Mouse (Mus musculus) ES-E14 (cell line): Measurements from ENCODE around the gene Snrpf. TPM values are rescaled to one million over a fixed set of nuclear protein-coding genes. Genes with fewer than 3 reads are reported as not detected.

Source experiments
- DNase-seq: peaks from one replicate; pipeline ENCODE4 v3.0.0-alpha.2; 2013; ENCODE audit warnings: low read depth, low spot score
- H3K27ac ChIP-seq: 2 replicates; pipeline ENCODE4 v1.5.1; 2012; ENCODE audit warnings: low read depth, mild to moderate bottlenecking, low read length, moderate library complexity, mixed read lengths; ENCODE audit not compliant: poor library complexity, insufficient read depth, severe bottlenecking
- H3K36me3 ChIP-seq: 2 replicates; pipeline ENCODE4 v1.6.1; 2012; ENCODE audit warnings: mild to moderate bottlenecking, low read length, moderate library complexity, mixed read lengths; ENCODE audit not compliant: control insufficient read depth, poor library complexity, insufficient read depth, severe bottlenecking
- H3K4me1 ChIP-seq, 2 experiments: fragments of 150-350 bp in 1 of 2; sonication (generic) in 1 of 2; 2 replicates each; pipeline ENCODE4 v1.6.1; 2012; ENCODE audit warnings: low read length in 2 of 2, mild to moderate bottlenecking in 1 of 2, mixed read lengths in 1 of 2; ENCODE audit not compliant: control insufficient read depth in 2 of 2, insufficient read depth in 2 of 2, poor library complexity in 1 of 2
- H3K4me3 ChIP-seq, 2 experiments: fragments of 150-350 bp in 1 of 2; sonication (generic) in 1 of 2; 2 replicates each; pipeline ENCODE4 v1.5.1; 2012; ENCODE audit warnings: low read length in 2 of 2, low read depth in 1 of 2, mild to moderate bottlenecking in 1 of 2, mixed read lengths in 1 of 2; ENCODE audit not compliant: insufficient read depth in 1 of 2, poor library complexity in 1 of 2, severe bottlenecking in 1 of 2
- H3K9ac ChIP-seq: 2 replicates; pipeline ENCODE4 v1.6.1; 2012; ENCODE audit warnings: low read depth, mild to moderate bottlenecking, low read length, mixed read lengths; ENCODE audit not compliant: poor library complexity, insufficient read depth, severe bottlenecking
- H3K9me3 ChIP-seq: fragments of 150-350 bp; sonication (generic); 2 replicates; pipeline ENCODE4 v1.6.1; 2012; ENCODE audit warnings: low read depth, mild to moderate bottlenecking, low read length; ENCODE audit not compliant: control insufficient read depth, insufficient read depth
- CHD2 ChIP-seq: IDR thresholded peaks from 2 replicates; pipeline ENCODE4 v1.6.1; 2014; ENCODE audit warnings: mild to moderate bottlenecking, low read depth, low read length, inconsistent platforms
- HCFC1 ChIP-seq: IDR thresholded peaks from 2 replicates; pipeline ENCODE4 v1.6.1; 2012; ENCODE audit warnings: low read length, inconsistent platforms, borderline replicate concordance; ENCODE audit not compliant: insufficient read depth
- MAFK ChIP-seq: IDR thresholded peaks from 2 replicates; pipeline ENCODE4 v1.6.1; 2014; ENCODE audit warnings: mild to moderate bottlenecking, low read depth, low read length, inconsistent platforms; ENCODE audit not compliant: insufficient read depth
- ZC3H11A ChIP-seq: IDR thresholded peaks from 2 replicates; pipeline ENCODE4 v1.6.1; 2012; ENCODE audit warnings: low read depth, mild to moderate bottlenecking, inconsistent platforms, low read length, borderline replicate concordance
- ZNF384 ChIP-seq: IDR thresholded peaks from 2 replicates; pipeline ENCODE4 v1.6.1; 2012; ENCODE audit warnings: low read depth, low read length, inconsistent platforms
- in situ Hi-C, 2 experiments: fragments of 600-800 bp; cut with MboI; formaldehyde crosslinking; loops; one replicate each; pipeline ENCODE4 v1.15.1; 2025; ENCODE audit warnings: low sequenced_read_pairs in 2 of 2, inconsistent platforms in 1 of 2; ENCODE audit not compliant: unreplicated experiment in 2 of 2
- total RNA-seq: library from RNA; depleted of rRNA; stranded (reverse); fragments of 300-350 nt; gene quantifications from 2 replicates; pipeline ENCODE4 v1.2.3, GENCODE M21; 2012

Gene Snrpf
- total RNA-seq, 1 experiment, result 103 TPM

GRCm38 (mm10) chr10:93603256-93603655, 13.8 kb upstream of the Snrpf start:
- no peak overlapping the region for H3K27ac ChIP-seq
- no peak overlapping the region for H3K4me3 ChIP-seq
- no peak overlapping the region for H3K9ac ChIP-seq
- H3K9me3 ChIP-seq, result no peaks in the 10 kb centered on the region
- H3K4me1 ChIP-seq, result no peaks in the 10 kb centered on the region
- H3K36me3 ChIP-seq, result no peaks in the 10 kb centered on the region
- TF ChIP-seq MAFK, result no peak
- no peak for TF ChIP-seq CHD2
- TF ChIP-seq HCFC1, result no peak
- no peak for TF ChIP-seq ZNF384
- no peak for TF ChIP-seq ZC3H11A
- in situ Hi-C loops, result no loop called here
- no peak for DNase-seq

- H3K4me1 ChIP-seq, result no peaks in the 10 kb centered on the region
- in situ Hi-C loops, result no loop called here
- DNase-seq, result no peak
- H3K9me3 ChIP-seq, result no peaks in the 10 kb centered on the region
- H3K27ac ChIP-seq, result no peak overlapping the region
- no peaks in the 10 kb centered on the region for H3K36me3 ChIP-seq
- H3K4me3 ChIP-seq, result no peak overlapping the region
- H3K9ac ChIP-seq, result no peak overlapping the region
- TF ChIP-seq HCFC1 (no peak), ZC3H11A (no peak), CHD2 (no peak), MAFK (no peak), ZNF384 (no peak)
Observed at GRCm38 (mm10) chr10:93602309-93602708, 12.8 kb upstream of the Snrpf start.

- no peak overlapping the region for H3K27ac ChIP-seq
- TF ChIP-seq ZC3H11A (no peak), CHD2 (no peak), HCFC1 (no peak), MAFK (no peak), ZNF384 (no peak)
- in situ Hi-C loops, result loop anchor here (10.0 to 25.0 kb wide), 2 partner anchors 168 to 534 kb away; no protein-coding TSS in a partner anchor
- H3K36me3 ChIP-seq, result no peaks in the 10 kb centered on the region
- H3K4me1 ChIP-seq, result no peaks in the 10 kb centered on the region
- H3K9me3 ChIP-seq, result no peaks in the 10 kb centered on the region
- no peak overlapping the region for H3K9ac ChIP-seq
- no peak for DNase-seq
- no peak overlapping the region for H3K4me3 ChIP-seq
Observed at GRCm38 (mm10) chr10:93596641-93597040, 7.1 kb upstream of the Snrpf start.

GRCm38 (mm10) chr10:93595831-93596230, 6.3 kb upstream of the Snrpf start:
- Histone ChIP-seq H3K9me3 (no peaks in the 10 kb centered on the region), H3K27ac (no peak overlapping the region), H3K4me3 (no peak overlapping the region), H3K36me3 (no peaks in the 10 kb centered on the region), H3K4me1 (no peaks in the 10 kb centered on the region), H3K9ac (no peak overlapping the region)
- DNase-seq, result no peak
- in situ Hi-C loops, result loop anchor here (10.0 to 25.0 kb wide), 2 partner anchors 169 to 534 kb away; no protein-coding TSS in a partner anchor
- no peak for TF ChIP-seq ZC3H11A
- no peak for TF ChIP-seq ZNF384
- TF ChIP-seq CHD2, result no peak
- TF ChIP-seq HCFC1, result no peak
- no peak for TF ChIP-seq MAFK

GRCm38 (mm10) chr10:93594022-93594482, 4.5 kb upstream of the Snrpf start:
- peak; percentile 67 for DNase-seq
- Histone ChIP-seq H3K4me1 (no peaks in the 10 kb centered on the region), H3K36me3 (no peaks in the 10 kb centered on the region), H3K9ac (peak overlapping the region; percentile 60; the same call in 1 of the 2 replicates), H3K27ac (no peak overlapping the region), H3K4me3 (peak overlapping the region; percentile 20 to 67), H3K9me3 (no peaks in the 10 kb centered on the region)
- in situ Hi-C loops, result loop anchor here (10.0 to 25.0 kb wide), 2 partner anchors 171 to 532 kb away; no protein-coding TSS in a partner anchor
- TF ChIP-seq HCFC1 (0 out of 2 replicates have a peak, but pooled peaks have one; percentile 29), CHD2 (no peak), ZC3H11A (0 out of 2 replicates have a peak, but pooled peaks have one; percentile 15)
